Mouse (Mus musculus) intestine, embryonic 16.5 days (tissue): ENCODE results near the gene Dnal1. TPM values are rescaled to one million over a fixed set of nuclear protein-coding genes. Genes with fewer than 3 reads are reported as not detected.

ENCODE experiments used
- ATAC-seq: fragments of 200-750 bp; cut with Nextera tagmentation; 2 replicates; pipeline ENCODE4 v1.8.0; 2017; ENCODE audit warnings: moderate TSS enrichment, moderate library complexity
- H3K27ac ChIP-seq: fragments of 300-500 bp; sonication (generic); 2 replicates; pipeline ENCODE4 v1.5.1; 2014; ENCODE audit warnings: mild to moderate bottlenecking, low read length
- H3K27me3 ChIP-seq: fragments of 300-500 bp; sonication (generic); replicated peaks from 2 replicates; pipeline ENCODE4 v1.6.1; 2014; ENCODE audit warnings: low read length, control low read depth, mixed read lengths; ENCODE audit not compliant: control insufficient read depth, insufficient read depth
- H3K36me3 ChIP-seq: fragments of 300-500 bp; sonication (generic); 2 replicates; pipeline ENCODE4 v1.6.1; 2014; ENCODE audit warnings: low read length, control low read depth; ENCODE audit not compliant: control insufficient read depth, insufficient read depth
- H3K4me1 ChIP-seq: fragments of 300-500 bp; sonication (generic); 2 replicates; pipeline ENCODE4 v1.6.1; 2014; ENCODE audit warnings: low read length, control low read depth, mixed read lengths; ENCODE audit not compliant: control insufficient read depth, insufficient read depth
- H3K4me2 ChIP-seq: fragments of 300-500 bp; sonication (generic); 2 replicates; pipeline ENCODE4 v1.6.1; 2014; ENCODE audit warnings: low read depth, low read length, control low read depth
- H3K4me3 ChIP-seq: fragments of 300-500 bp; sonication (generic); 2 replicates; pipeline ENCODE4 v1.5.1; 2014; ENCODE audit warnings: mild to moderate bottlenecking, low read length
- H3K9ac ChIP-seq: fragments of 300-500 bp; sonication (generic); 2 replicates; pipeline ENCODE4 v1.6.1; 2014; ENCODE audit warnings: low read depth, low read length
- H3K9me3 ChIP-seq: fragments of 300-500 bp; sonication (generic); 2 replicates; pipeline ENCODE4 v1.6.1; 2016; ENCODE audit warnings: low read length, control low read depth; ENCODE audit not compliant: control insufficient read depth
- WGBS: fragments of 180-500 bp; shearing (Covaris S2); extraction: QIAGEN DNeasy Blood & Tissue Kit; methylation state at CpG from one replicate; pipeline ENCODE4 v1.1.7; 2014; 5-methylcytosine and 5-hydroxymethylcytosine counted together
- polyA plus RNA-seq: library from polyadenylated mRNA; unstranded; fragments of >200 nt; fragmentation: Nextera tagmentation; extraction: Ambion mirVana; gene quantifications from 2 replicates; pipeline ENCODE4 v1.2.1, GENCODE M21; 2015

Dnal1 gene
- polyA plus RNA-seq, 1 experiment from 2014 or later, result 3.4 TPM

DNA sequence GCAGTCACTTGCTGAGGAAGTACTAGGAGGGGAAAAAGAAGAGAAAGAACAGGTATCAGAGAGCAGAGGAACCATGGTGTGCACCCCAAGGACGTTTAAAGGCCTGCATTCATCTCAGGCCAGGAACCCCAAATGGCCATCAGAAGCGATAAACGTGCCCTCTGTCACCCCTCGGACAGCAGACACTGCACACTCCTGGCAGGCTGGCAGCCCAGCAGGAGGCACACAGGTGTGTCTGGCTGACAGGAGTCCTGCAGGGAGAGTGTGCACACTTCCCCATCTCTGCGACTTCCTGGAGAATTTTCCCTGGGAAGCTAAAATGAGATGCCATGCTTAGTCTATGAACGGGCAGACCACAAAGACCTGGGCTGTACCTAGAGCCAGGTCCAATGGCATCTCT is 39.2 kb downstream of the Dnal1 start:
- Histone ChIP-seq H3K9ac (peak overlapping the region; percentile 45; the same call in 1 of the 2 replicates), H3K4me3 (no peak overlapping the region), H3K36me3 (peaks cover 16% of the 10 kb centered on the region; the same call in 1 of the 2 replicates), H3K4me2 (no peak overlapping the region), H3K27ac (0 out of 2 replicates have a peak overlapping the region, but pooled peaks have one; percentile 80), H3K27me3 (no peaks in the 10 kb centered on the region), H3K9me3 (no peaks in the 10 kb centered on the region), H3K4me1 (peaks cover 24% of the 10 kb centered on the region)
- WGBS, result 81% methylated on average over 6 of the region's 6 CpGs
- ATAC-seq, result no peak

DNA sequence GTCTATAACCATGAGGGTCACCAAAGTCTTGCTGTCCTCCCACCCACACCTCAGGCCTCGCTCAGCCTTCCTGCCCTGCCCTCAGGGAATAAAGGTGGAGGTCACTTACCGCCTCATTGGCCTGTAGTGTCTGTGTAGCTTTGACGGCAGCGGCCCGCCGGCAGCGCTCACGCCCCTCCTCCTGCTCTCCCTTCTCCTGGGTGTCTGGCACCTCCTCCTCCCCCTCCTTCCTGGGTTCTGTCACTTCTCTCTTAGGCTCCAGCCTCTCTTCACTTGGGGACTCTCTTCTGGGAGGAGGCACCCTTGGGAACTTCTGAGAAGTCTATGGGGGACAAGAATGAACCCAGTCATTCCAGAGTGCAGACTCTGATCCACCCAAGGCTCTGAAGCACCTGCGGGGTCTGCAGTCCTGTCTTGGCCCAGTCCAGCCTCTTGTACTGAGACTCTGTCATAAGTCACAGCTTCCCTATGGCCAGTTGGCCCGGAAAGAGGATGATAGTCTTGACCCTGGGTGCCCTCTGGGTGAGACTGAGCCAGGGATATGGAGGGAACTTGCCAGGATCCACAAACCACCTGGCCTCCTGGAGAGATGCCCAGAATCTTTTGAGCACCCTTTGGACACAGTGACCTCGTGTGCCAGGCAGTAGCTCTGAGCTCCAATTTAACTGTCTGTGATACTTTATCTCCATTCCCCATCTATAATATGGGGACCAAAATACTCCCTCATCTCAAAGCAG is 40.8 kb downstream of the Dnal1 start:
- ATAC-seq, result no peak
- Histone ChIP-seq H3K4me3 (no peak overlapping the region), H3K27me3 (no peaks in the 10 kb centered on the region), H3K4me1 (peaks cover 24% of the 10 kb centered on the region), H3K36me3 (peaks cover 21% of the 10 kb centered on the region), H3K9me3 (no peaks in the 10 kb centered on the region), H3K27ac (no peak overlapping the region), H3K4me2 (no peak overlapping the region), H3K9ac (no peak overlapping the region)
- 65% methylated on average over 11 of the region's 11 CpGs for WGBS

DNA sequence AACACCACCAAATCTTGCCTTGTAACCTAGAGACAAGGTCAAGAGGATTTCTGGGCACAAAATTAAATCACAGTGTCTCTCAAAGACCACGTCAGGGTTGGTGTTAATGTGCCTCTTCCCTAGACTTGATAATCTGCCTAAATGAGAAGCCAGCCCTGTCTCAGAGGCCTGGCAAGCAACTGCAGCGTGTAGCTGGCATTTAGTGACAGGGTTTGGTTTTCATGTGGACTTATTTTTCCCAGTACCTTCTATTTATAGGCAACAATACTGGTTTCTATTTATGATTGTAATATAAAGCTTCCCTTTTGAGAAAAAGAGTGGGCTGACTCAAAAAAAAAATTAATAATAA is 41.3 kb downstream of the Dnal1 start:
- H3K4me2 ChIP-seq, result no peak overlapping the region
- H3K4me3 ChIP-seq, result no peak overlapping the region
- no peaks in the 10 kb centered on the region for H3K27me3 ChIP-seq
- H3K36me3 ChIP-seq, result peaks cover 25% of the 10 kb centered on the region
- H3K27ac ChIP-seq, result no peak overlapping the region
- H3K9me3 ChIP-seq, result no peaks in the 10 kb centered on the region
- ATAC-seq, result no peak
- peaks cover 24% of the 10 kb centered on the region for H3K4me1 ChIP-seq
- H3K9ac ChIP-seq, result no peak overlapping the region
- 85% methylated on average over 2 of the region's 2 CpGs for WGBS

DNA sequence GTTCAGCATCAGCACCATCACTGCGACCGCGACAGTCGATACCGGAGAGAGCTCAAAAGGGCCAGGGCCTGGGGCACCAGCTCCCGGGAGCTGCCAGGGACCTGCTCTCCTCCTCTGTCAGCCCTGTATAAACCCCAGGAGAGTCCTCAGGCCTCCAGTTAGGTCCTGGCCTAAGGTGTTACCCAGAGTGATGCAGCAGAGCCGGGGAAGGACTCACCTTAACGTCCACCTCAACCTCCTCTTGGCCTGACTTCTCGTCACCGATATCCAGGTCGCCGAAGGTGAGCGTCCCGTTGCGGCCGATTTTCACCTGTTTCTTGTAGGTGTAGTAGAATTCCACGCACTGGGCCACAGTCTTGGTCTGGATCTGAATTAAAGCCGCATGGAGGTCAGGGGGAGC is 42.0 kb downstream of the Dnal1 start:
- no peaks in the 10 kb centered on the region for H3K9me3 ChIP-seq
- no peak overlapping the region for H3K4me2 ChIP-seq
- 95% methylated on average over 18 of the region's 18 CpGs for WGBS
- H3K27ac ChIP-seq, result no peak overlapping the region
- H3K36me3 ChIP-seq, result peaks cover 27% of the 10 kb centered on the region
- H3K27me3 ChIP-seq, result no peaks in the 10 kb centered on the region
- no peak overlapping the region for H3K4me3 ChIP-seq
- peaks cover 21% of the 10 kb centered on the region for H3K4me1 ChIP-seq
- no peak for ATAC-seq
- H3K9ac ChIP-seq, result no peak overlapping the region

DNA sequence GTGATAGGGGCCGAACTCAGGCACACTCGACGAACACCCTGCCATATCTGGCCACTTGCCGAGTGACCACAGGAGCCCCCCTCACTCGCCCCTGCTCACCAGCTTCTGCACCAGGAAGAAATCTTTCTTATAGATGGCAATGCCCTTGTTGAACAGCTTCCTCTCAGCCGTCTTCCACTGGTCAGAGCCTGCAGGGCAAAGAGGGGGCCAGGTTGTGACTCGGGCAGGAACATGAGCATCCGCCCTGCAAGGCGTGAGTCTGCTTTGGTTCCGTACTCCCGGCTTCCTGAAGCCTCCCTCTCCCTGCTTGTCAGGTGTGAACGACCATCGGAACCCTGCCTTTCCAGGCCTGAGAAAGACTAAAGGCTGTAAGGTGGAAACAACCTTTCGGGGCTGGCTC is 44.0 kb downstream of the Dnal1 start:
- H3K4me3 ChIP-seq, result no peak overlapping the region

DNA sequence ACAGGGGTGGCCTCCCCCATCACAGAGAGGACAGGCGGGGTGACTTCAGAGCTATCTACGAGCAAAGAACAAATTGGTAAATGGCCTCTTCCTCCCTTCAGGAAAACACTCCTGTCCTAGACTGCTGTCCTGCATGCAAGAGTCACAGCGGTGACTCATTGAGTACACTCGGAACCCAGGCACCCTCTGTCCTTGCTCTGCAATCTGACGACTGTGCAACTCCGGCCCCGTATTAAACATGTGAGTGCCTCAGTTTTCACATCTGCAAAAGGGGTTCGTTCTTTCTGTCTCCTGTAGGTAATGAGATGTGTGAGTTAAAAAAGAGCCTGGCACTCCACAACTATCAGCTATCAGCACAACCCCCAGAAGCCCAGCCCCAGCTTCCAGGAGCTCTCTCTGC is 46.3 kb downstream of the Dnal1 start:
- peaks cover 7% of the 10 kb centered on the region; the same call in 1 of the 2 replicates for H3K4me1 ChIP-seq
- no peaks in the 10 kb centered on the region for H3K27me3 ChIP-seq
- no peak overlapping the region for H3K27ac ChIP-seq
- no peak overlapping the region for H3K4me3 ChIP-seq
- H3K9ac ChIP-seq, result no peak overlapping the region
- peaks cover 35% of the 10 kb centered on the region for H3K36me3 ChIP-seq
- H3K9me3 ChIP-seq, result no peaks in the 10 kb centered on the region
- no peak overlapping the region for H3K4me2 ChIP-seq
- 93% methylated on average over 8 of the region's 8 CpGs for WGBS
- ATAC-seq, result no peak

More for the DNA sequence above, 44.0 kb downstream of the Dnal1 start:
- no peak overlapping the region for H3K4me2 ChIP-seq
- H3K36me3 ChIP-seq, result peaks cover 35% of the 10 kb centered on the region
- H3K4me1 ChIP-seq, result peaks cover 8% of the 10 kb centered on the region; the same call in 1 of the 2 replicates
- no peaks in the 10 kb centered on the region for H3K9me3 ChIP-seq
- no peaks in the 10 kb centered on the region for H3K27me3 ChIP-seq
- H3K9ac ChIP-seq, result no peak overlapping the region
- no peak overlapping the region for H3K27ac ChIP-seq
- ATAC-seq, result no peak
- 85% methylated on average over 14 of the region's 14 CpGs for WGBS

DNA sequence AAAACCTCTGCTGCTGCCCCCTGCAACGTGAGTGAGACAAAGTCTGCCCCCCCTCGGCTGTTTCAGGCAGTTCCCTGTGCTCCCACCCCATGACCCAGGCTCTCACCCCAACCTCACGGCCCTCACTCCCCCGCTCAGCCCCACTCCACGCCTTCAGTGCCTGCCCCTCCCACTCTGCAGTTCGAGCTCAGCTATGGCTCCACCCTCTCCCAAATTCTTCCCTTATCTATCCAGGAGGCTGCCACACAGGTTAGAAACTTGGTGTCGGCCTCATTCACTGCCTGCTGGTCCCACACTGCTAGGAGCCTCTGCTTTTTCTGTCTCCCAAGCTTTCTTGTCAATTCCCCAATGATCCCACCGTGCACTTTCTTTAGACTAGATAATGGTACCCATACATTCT is 47.0 kb downstream of the Dnal1 start:
- Histone ChIP-seq H3K9ac (no peak overlapping the region), H3K27me3 (no peaks in the 10 kb centered on the region), H3K36me3 (peaks cover 34% of the 10 kb centered on the region), H3K4me2 (no peak overlapping the region), H3K9me3 (no peaks in the 10 kb centered on the region), H3K27ac (no peak overlapping the region), H3K4me3 (no peak overlapping the region), H3K4me1 (peaks cover 14% of the 10 kb centered on the region; the same call in 1 of the 2 replicates)
- 49% methylated on average over 8 of the region's 8 CpGs for WGBS
- peak; percentile 45; the same call in 1 of the 2 replicates for ATAC-seq

DNA sequence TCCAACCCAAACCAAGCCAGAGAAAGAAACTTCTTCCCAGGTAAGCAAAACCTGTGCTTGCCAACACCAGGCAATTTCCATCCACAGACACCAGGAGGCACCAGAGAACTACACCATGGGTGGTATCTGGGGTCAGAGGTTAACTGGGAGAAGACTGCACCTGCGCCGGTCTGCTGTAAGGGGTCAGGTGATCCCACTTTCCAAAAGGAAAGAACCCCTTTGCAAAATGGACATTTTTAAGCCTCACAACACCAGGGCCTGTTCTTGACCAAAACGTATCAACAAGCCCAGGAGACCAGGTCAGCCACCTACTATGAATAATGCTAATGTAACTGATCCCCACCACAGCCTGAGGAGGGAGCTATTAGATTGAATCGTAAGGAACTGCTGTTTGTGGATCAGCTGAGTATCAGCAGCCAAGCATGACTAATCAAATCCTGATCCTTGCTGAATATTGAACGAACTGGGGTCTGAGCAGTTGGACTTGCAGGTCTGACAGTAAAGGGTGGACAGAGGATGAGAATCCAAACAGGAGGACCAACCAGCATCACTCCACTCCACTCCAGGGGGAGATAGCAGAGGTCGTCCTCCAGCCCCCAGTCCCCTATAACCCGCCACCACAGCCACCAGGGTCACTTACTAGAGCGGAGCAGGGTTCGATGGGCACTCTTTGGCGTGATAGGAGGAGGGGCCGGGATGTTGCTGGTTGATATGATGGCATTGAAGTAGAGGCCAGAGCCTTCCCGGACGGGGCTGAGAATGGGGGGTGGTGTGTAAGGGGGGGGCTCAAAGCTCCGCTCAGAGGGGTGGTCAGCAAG is 47.7 kb downstream of the Dnal1 start:
- Histone ChIP-seq H3K9me3 (no peaks in the 10 kb centered on the region), H3K9ac (no peak overlapping the region), H3K4me2 (no peak overlapping the region), H3K4me3 (no peak overlapping the region), H3K36me3 (peaks cover 27% of the 10 kb centered on the region), H3K27ac (no peak overlapping the region), H3K27me3 (no peaks in the 10 kb centered on the region), H3K4me1 (peaks cover 16% of the 10 kb centered on the region; the same call in 1 of the 2 replicates)
- ATAC-seq, result peak; percentile 36
- 75% methylated on average over 14 of the region's 14 CpGs for WGBS

DNA sequence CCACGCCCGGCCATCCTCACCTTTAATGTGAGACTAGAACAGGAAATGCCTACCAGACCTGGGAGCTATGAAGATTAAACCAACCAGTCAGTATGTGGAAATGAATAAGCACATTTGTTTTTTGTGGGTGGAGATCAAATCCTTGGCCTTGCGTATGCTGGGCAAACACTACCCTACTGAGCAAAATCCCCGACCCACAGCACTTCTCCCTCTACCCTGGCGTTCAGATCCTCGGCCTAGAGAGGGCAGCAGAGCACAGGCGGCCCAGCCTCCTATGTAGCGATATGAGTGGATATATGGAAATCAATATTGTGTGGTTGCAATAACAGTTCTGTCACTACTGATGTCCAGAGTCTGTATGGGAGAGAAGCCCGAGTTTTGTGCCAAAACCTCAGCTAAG is 49.0 kb downstream of the Dnal1 start:
- Histone ChIP-seq H3K27me3 (no peaks in the 10 kb centered on the region), H3K9ac (no peak overlapping the region), H3K9me3 (no peaks in the 10 kb centered on the region), H3K4me1 (peaks cover 16% of the 10 kb centered on the region; the same call in 1 of the 2 replicates), H3K27ac (no peak overlapping the region), H3K4me3 (no peak overlapping the region), H3K36me3 (peaks cover 19% of the 10 kb centered on the region), H3K4me2 (no peak overlapping the region)
- WGBS, result 80% methylated on average over 9 of the region's 9 CpGs
- ATAC-seq, result peak; percentile 32; the same call in 1 of the 2 replicates
